Mouse (Mus musculus): ENCODE measurements around the gene Zfp950.

- TF ChIP-seq ZNF384 (IDR thresholded peaks at IDR 0.05; ENCODE audit: low read depth, low read length) (no peak), ZC3H11A (IDR thresholded peaks at IDR 0.05; ENCODE audit: borderline replicate concordance, low read depth, low read length) (no peak)
These were observed 55.4 kb downstream of the Zfp950 start for GRCm38 (mm10) chr19:61085217-61085616.

All from ES-E14 (cell line).